Mouse (Mus musculus): ENCODE results near the gene Pacsin2.

Gene Pacsin2

DNA sequence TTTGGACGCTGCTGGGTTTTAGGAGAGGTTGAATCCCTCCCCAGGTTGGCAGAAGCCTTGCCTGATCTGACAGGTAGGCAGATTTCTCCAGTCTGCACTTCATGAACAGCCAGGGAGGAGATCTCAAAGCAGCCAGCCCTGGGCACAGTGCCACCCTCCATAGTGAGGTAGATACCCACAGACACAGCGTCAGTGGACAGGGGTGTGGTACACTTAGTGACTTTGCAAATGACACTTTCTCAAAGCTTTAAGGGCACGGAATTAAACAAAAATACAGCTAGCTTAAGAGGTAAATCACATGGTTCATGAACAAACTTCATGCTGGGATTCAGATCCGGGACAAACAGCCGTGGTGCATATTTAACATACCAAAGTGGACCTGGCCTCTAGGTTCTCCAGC lies 15.8 kb downstream of the Pacsin2 start:
- no peak for DNase-seq

DNA sequence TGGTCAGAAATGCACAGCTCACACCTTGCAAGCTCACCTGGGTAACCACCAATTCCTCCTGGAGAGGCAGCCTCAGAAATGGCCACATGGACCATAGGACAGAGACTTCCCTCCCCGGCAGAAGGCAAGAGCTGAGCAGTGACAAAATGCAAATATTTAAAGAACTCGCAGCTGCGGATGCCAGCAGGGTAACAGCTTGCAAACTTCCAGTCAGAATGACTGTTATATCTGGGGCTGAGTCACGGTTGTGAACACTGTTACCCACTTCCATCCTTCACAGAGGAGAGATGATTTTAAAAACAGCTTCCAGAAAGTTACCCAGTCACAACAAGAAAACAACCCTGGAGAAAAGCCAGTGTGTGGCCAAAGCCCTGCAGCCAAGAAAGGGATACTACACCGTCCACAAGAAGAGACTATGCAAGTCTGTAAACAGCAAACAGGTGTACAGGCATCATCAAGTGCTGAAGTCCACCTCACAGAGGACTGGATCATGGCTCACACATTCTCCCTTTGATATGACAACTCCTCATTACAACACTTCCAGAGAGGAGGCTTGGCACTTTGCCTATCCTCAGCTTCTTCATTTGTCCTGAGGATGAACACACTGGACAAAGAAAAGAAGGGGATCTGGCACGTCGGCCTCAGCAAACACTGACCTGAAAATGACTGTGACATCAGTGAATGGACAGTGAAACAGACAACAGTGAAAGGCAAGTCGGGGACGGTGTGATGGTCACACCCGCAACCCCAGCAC lies 16.4 kb downstream of the Pacsin2 start:
- no peak for DNase-seq

DNA sequence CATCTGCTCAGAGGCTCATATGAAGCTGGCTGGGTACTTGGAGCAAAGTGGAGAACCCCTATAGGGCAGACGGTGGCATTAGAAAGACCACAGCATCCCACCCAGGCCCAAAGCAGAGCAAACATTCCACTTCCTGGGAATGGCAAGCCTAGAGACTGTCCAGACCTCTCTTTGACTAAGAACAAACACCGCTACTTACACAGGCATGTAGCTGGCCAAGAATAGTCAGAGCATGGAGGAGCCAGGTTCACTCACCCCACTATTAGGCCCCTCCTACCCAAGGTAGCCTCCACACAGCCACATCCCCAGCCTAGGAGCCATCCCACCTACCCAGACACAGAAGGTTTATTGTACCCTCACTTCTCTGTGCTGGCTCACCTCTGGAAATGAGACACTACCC lies 18.5 kb downstream of the Pacsin2 start:
- no peak for DNase-seq

DNA sequence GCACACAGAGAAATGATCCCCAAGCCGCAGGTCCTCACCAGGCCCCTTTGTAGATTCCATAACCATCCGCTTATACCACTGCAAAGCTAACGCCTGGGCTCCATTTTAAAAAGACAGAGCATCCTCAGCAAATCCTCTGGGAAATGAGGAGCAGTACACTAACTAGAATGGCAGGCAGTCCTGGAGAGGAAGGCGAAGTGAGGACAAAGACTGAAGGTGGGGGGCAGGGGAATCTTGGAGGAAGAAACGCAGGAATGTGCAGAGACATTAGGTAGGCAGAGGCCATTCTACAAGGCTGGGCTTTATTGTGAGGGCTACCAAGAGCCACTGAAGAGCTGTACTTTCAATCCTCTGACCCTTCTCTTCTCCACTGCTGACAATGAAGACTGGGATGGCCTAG lies 19.0 kb downstream of the Pacsin2 start:
- DNase-seq, result no peak

DNA sequence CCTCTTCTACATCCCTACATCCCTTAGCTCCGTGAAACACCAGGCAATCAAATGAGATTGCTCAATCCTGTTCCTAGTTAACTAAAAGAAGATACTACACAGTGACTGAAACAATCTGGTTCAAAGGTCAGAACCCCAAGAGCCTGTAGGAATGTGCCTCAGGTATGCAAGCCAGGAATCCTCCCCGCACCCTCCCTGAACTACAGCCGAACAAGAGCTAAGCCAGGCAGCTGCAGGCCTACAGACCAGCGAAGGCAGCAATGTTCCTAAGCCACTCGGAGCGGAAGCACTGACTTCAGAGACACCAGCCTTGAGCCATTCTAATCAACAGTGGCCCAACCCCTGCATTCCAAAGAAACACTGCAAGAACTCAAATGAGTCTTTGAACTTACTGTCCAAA lies 20.0 kb downstream of the Pacsin2 start:
- no peak for DNase-seq

GRCm38 (mm10) chr15:83442495-83443037 lies 21.8 kb downstream of the Pacsin2 start:
- DNase-seq, result no peak

GRCm38 (mm10) chr15:83440726-83441125 lies 23.7 kb downstream of the Pacsin2 start:
- DNase-seq, result no peak

DNA sequence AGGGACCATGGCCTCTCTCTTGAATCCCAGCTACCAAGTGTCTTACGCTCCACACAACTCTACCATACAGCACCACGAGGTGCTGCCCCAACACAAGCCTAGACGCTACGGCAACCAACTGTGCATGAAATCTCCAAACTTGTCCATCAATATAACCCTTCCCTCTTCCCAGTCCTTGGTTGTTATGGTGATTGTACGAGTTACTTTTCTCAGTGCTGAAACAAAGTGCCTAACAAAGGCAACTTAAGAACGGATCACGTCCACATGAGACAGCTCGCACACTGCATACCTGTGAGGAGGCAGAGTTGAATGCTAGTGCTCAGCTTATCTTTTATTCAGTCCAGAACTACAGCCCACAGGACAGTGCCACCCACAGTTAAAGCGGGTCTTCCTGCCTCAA lies 27.9 kb downstream of the Pacsin2 start:
- DNase-seq, result no peak

DNA sequence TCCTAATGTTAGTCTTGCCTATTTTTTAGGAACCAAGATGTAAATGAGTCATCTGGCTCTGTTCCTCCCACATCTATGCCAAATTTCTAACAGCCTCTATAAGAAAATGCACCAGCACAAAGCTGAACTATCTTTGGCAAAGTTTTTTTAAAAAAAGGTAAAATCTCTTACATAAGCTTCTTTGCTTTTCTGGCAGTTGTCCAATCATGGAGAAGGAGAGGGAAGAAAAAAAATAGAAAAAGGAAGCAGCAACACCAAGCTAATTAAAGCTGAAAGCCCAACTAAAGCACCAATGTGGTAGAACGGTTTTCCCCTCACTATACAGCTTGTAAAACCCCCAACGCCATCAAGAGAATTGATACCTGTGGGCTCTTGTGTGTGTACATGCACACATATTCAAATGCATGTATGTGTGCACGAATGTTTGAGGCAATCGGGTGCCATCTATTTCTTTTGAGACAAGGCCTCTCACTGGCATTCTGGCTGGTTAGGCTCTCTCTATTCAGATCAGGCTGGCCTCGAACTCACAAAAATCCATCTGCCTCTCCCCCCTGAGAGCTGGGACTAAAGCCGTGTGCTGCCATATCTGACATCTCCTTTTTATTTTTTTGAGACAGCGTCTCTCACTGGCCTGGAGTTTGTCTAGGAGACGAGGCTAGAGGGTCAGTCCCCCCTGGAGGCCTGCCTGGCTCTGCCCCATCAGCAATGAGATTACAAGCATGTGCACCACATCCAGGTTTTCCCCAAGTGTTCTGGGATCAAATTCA lies 28.9 kb downstream of the Pacsin2 start:
- no peak for DNase-seq

- no peak for DNase-seq
These were observed 29.7 kb downstream of the Pacsin2 start for GRCm38 (mm10) chr15:83434692-83435091.

DNA sequence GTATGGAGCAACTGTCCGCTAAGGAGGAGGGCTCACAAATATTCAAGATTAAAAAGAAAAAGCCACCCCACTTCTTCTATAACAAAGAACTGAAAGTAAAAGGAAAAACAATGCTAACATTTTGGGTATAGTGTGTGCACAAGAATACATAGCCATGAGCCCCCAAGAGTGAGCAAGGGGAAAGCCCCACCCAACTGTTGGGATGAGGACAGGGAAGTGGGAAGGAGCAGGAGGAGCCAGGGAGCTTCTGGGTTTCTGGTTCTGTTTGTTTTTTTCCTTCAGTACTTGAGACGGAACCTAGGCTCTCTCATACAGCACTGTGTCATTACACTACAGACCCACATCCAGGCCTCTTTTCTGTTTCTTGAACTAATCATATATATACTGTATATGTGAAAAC lies 31.1 kb downstream of the Pacsin2 start:
- no peak for DNase-seq

DNA sequence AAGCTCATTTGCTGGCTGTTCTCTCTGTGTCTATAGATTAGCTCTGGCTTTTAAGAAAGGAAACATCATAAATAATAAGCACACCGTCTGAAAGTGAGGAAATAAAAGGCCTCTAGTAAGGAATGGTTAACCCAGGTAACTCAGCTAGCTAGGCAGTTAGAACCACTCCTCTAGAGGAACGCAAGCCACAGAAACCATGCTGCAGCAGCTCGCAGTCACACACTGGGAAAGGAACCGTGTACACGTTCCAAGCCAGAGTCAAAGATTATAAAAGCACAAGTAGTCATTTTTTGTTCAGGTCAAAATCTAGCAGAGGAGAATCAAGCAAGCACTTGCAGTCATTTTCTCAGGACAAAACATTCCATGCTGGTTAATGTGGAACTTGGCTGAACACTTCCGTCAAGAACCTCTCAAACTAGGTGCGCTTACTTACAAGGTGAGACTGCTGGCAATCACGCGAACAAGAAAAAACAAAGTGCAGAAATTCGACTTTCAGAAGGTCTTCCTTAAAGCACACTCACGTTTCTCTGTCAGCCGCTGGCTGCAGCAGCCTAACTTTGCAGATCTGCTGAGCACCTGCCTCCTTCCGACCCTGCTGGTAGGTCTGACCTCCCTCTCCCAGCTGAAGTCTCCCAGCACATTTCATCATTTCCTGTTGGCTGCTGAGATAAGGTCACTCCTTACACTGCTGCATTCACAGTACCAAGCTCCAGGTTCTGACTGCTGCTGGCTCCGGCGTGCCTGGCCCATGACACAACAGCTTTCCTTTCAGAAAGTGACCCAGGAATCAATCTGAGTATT lies 32.0 kb downstream of the Pacsin2 start:
- no peak for DNase-seq

GRCm38 (mm10) chr15:83430986-83431763 lies 33.2 kb downstream of the Pacsin2 start:
- DNase-seq, result no peak

DNA sequence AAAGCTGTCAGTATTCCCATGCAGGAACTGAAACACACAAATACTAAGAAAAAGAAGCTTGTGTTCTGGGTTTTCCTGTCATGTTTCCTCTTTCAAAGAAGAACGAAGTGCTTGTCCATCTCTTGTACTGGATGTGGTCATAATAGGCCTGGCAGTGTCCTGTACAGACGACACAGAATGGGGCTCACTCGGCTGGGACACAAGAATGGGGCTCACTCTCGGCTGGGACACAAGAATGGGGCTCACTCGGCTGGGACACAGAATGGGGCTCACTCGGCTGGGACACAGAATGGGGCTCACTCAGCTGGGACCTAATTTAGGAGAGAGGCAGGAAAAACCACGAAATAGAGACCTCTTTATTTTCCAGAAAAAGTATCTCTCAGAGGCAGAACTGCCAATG lies 34.0 kb downstream of the Pacsin2 start:
- no peak for DNase-seq

GRCm38 (mm10) chr15:83428586-83428985 lies 35.8 kb downstream of the Pacsin2 start:
- no peak for DNase-seq

- DNase-seq, result no peak
These were observed 36.9 kb downstream of the Pacsin2 start for GRCm38 (mm10) chr15:83427294-83428163.

GRCm38 (mm10) chr15:83425794-83426193 lies 38.6 kb downstream of the Pacsin2 start:
- DNase-seq, result no peak

DNA sequence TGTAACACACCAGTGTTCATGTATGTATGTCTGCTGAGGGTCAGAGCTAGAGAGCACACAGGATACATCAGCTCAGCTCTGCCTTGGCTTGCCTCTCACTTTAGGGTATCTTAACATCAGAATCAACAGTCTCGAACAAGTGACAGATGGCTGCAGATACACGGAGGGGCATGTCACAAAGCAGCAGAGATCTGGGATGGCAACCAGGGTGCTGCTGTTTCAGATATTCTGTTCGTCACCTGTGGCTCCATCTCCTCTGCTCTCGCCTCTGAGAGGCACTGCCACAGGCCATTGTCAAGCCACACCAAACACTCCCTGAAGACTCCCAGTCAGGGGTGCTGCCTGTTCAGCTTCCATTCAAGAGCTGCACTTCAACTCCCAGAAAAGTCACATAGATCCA lies 39.1 kb downstream of the Pacsin2 start:
- no peak for DNase-seq

DNA sequence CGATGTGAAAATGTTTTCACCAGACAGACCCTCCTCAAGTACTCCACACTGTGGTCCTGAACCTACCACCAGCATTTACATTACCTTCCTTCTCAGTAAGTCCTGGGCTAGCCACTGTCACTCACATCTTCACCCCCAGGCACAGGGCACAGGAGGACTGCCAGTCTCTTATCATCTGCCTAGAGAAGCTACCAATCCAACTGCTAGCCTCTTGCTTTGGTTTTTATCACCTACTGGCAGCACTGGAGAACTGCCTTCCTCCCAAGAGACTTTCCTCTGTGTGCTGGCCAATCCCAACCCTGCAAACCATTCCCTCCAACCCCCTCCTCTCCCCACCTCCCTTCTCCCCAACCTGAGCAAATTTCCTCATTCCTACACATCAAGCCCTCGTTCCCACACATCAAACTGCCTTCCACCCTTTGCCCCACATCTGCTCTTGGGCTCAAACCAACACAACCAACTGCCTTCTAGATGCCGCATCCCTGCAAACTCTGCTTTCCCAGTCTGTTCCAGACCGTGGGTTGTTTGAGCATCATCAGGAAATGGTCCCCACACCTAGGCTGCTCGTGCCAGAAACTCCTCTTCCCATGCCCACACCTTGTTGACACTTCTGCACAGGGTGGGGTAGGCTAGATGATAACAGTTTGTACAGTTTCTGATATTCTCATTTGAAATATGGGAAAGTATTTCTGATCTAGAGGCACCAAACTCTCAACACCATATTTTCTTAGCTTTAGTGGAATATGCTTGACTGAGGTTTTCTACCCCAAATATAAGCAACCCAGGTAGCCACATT lies 40.6 kb downstream of the Pacsin2 start:
- no peak for DNase-seq

DNA sequence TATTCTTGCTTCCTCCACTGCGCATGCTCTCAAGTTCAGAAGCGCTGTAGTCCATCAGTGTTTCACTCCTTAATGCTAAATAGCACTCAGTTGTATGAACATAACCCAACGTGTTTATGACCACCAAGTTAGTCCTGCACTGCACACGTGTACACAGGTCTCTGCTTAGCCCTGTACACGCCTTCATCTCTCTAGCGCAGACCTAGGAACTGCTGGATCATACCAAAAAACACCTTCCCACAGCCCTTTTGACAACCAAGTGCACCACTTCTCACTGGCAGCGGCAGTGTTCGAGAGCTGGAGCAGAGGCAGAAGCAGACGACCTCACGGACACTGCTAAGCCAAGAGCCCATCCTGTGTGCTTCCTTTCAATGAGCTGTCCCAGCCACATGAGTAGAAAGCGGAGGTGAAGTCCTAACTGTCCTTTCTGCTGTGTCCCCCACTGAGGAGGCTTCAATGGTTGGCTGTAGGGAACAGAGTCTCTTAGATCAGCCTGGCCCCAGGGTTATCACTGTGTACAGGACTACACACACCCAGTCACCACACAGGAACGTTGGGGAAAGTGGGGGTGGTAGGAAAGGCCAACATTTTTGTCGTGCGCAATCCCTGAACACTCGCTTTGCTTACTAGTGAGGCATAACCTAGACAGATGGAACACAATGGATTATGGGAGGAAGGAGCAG lies 42.0 kb downstream of the Pacsin2 start:
- no peak for DNase-seq
